Mouse (Mus musculus) heart, adult 2 months (tissue): ENCODE measurements at regions not wholly inside any gene's neighbourhood (a gene's known extent, or its start where the extent isn't known, plus 50 kb on each side); places are given as distances from the start of the nearest gene placed in this dataset.
A peak's percentile ranks its signal among the peaks of the same experiment; 100 is the strongest.

Experiments
- DNase-seq, 2 experiments: peaks; one replicate each; pipeline ENCODE4 v3.0.0; 2021
- H3K27ac ChIP-seq: fragments of 200-600 bp; 2 replicates; pipeline ENCODE4 v1.8.1; 2022
- H3K27me3 ChIP-seq: fragments of 200-500 bp; 2 replicates; pipeline ENCODE4 v1.6.1; 2012; ENCODE audit warnings: mild to moderate bottlenecking, low read length, inconsistent platforms, mixed read lengths; ENCODE audit not compliant: control insufficient read depth, insufficient read depth
- H3K36me3 ChIP-seq: fragments of 200-500 bp; 2 replicates; pipeline ENCODE4 v1.6.1; 2012; ENCODE audit warnings: low read length, inconsistent platforms; ENCODE audit not compliant: control insufficient read depth, insufficient read depth
- H3K4me1 ChIP-seq: fragments of 200-500 bp; 2 replicates; pipeline ENCODE4 v1.6.1; 2011; ENCODE audit warnings: low read length; ENCODE audit not compliant: control insufficient read depth, insufficient read depth
- H3K4me3 ChIP-seq: fragments of 200-600 bp; 2 replicates; pipeline ENCODE4 v1.8.1; 2022
- H3K79me2 ChIP-seq: fragments of 200-500 bp; replicated peaks from 2 replicates; pipeline ENCODE4 v1.6.1; 2012; ENCODE audit warnings: mild to moderate bottlenecking, inconsistent platforms, low read length, moderate library complexity, mixed read lengths; ENCODE audit not compliant: control insufficient read depth, insufficient read depth
- H3K9ac ChIP-seq: fragments of 200-500 bp; 2 replicates; pipeline ENCODE4 v1.6.1; 2012; ENCODE audit warnings: low read depth, mild to moderate bottlenecking, control low read depth, inconsistent platforms, low read length, mixed read lengths
- CTCF ChIP-seq: fragments of 200-600 bp; IDR thresholded peaks from 2 replicates; pipeline ENCODE4 v1.8.1; 2022; ENCODE audit warnings: antibody characterized with exemption, mild to moderate bottlenecking, moderate library complexity
- EP300 ChIP-seq: fragments of 200-500 bp; IDR thresholded peaks from 2 replicates; pipeline ENCODE4 v1.6.1; 2011; ENCODE audit warnings: low read depth, low read length, control low read depth; ENCODE audit not compliant: insufficient read depth
- POLR2A ChIP-seq: fragments of 200-500 bp; IDR thresholded peaks from 2 replicates; pipeline ENCODE4 v1.6.1; 2011; ENCODE audit warnings: mild to moderate bottlenecking, low read depth, low read length, control low read depth; ENCODE audit not compliant: insufficient read depth
- WGBS: fragments of 180-500 bp; shearing (Covaris S2); methylation state at CpG from one replicate; pipeline ENCODE4 v1.1.7; 2018; 5-methylcytosine and 5-hydroxymethylcytosine counted together
- intact Hi-C: fragments of 180-260 bp; cut with DNase I; formaldehyde crosslinking; loops from one replicate; pipeline ENCODE4 v1.15.1; 2025

- H3K4me1 ChIP-seq, result no peaks in the 10 kb centered on the region
- no peak for TF ChIP-seq CTCF
- TF ChIP-seq POLR2A, result no peak
- TF ChIP-seq EP300, result no peak
- no peak overlapping the region for H3K27ac ChIP-seq
- no peaks in the 10 kb centered on the region for H3K79me2 ChIP-seq
- intact Hi-C loops, result no loop called here
- no peaks in the 10 kb centered on the region for H3K27me3 ChIP-seq
- no peaks in the 10 kb centered on the region for H3K36me3 ChIP-seq
- no peak overlapping the region for H3K4me3 ChIP-seq
- DNase-seq, result no peak
- WGBS, result 67% methylated on average over 12 of the region's 12 CpGs
- H3K9ac ChIP-seq, result no peak overlapping the region
These were observed 300.1 kb upstream of the Kazn start for GRCm38 (mm10) chr4:142539200-142539750.

- Histone ChIP-seq H3K79me2 (no peaks in the 10 kb centered on the region), H3K4me1 (no peaks in the 10 kb centered on the region), H3K36me3 (no peaks in the 10 kb centered on the region), H3K27ac (no peak overlapping the region), H3K27me3 (no peaks in the 10 kb centered on the region; the same call in 1 of the 2 replicates), H3K4me3 (no peak overlapping the region), H3K9ac (no peak overlapping the region)
- intact Hi-C loops, result no loop called here
- WGBS, result 77% methylated on average over 6 of the region's 6 CpGs
- no peak for TF ChIP-seq POLR2A
- no peak for TF ChIP-seq EP300
- TF ChIP-seq CTCF, result no peak
- DNase-seq, result no peak
These were observed 287.9 kb upstream of the Kazn start for GRCm38 (mm10) chr4:142527080-142527479.

GRCm38 (mm10) chr4:142517478-142518455 lies 278.6 kb upstream of the Kazn start:
- 69% methylated on average over 21 of the region's 21 CpGs for WGBS
- Histone ChIP-seq H3K4me3 (no peak overlapping the region), H3K36me3 (no peaks in the 10 kb centered on the region), H3K27ac (no peak overlapping the region), H3K4me1 (no peaks in the 10 kb centered on the region), H3K9ac (no peak overlapping the region), H3K79me2 (no peaks in the 10 kb centered on the region), H3K27me3 (no peaks in the 10 kb centered on the region)
- TF ChIP-seq POLR2A, result no peak
- no peak for TF ChIP-seq CTCF
- TF ChIP-seq EP300, result no peak
- no peak for DNase-seq
- intact Hi-C loops, result no loop called here

- 84% methylated on average over 4 of the region's 4 CpGs for WGBS
- Histone ChIP-seq H3K9ac (no peak overlapping the region), H3K27ac (no peak overlapping the region), H3K4me1 (no peaks in the 10 kb centered on the region), H3K4me3 (no peak overlapping the region), H3K36me3 (no peaks in the 10 kb centered on the region), H3K79me2 (no peaks in the 10 kb centered on the region), H3K27me3 (no peaks in the 10 kb centered on the region)
- intact Hi-C loops, result no loop called here
- no peak for DNase-seq
- no peak for TF ChIP-seq POLR2A
- no peak for TF ChIP-seq EP300
- peak; percentile 17; the same call in 1 of the 2 replicates for TF ChIP-seq CTCF
These were observed 275.6 kb upstream of the Kazn start for GRCm38 (mm10) chr4:142514751-142515150.

- Histone ChIP-seq H3K4me1 (no peaks in the 10 kb centered on the region), H3K9ac (no peak overlapping the region), H3K27ac (no peak overlapping the region), H3K27me3 (no peaks in the 10 kb centered on the region), H3K79me2 (no peaks in the 10 kb centered on the region), H3K36me3 (no peaks in the 10 kb centered on the region), H3K4me3 (no peak overlapping the region)
- 77% methylated on average over 2 of the region's 2 CpGs for WGBS
- DNase-seq, result no peak
- TF ChIP-seq EP300, result no peak
- TF ChIP-seq POLR2A, result no peak
- TF ChIP-seq CTCF, result no peak
- intact Hi-C loops, result no loop called here
These were observed 270.2 kb upstream of the Kazn start for GRCm38 (mm10) chr4:142509386-142509785.
